Mouse (Mus musculus) inflammation-experienced regulatory T-cells, adult 6 months (primary cell): Measurements from ENCODE around the gene Cflar. TPM values are rescaled to one million over a fixed set of nuclear protein-coding genes. Genes with fewer than 3 reads are reported as not detected.
A peak's percentile ranks its signal among the peaks of the same experiment; 100 is the strongest.
"Not testable (repeated sequence)": the region's sequence is repeated elsewhere in the genome, so short reads cannot be mapped to it uniquely, and the experiment has no call there.

Source experiments
- ATAC-seq: one replicate; pipeline ENCODE4 v1.8.0; 2017
- polyA plus RNA-seq, 3 experiments: library from polyadenylated mRNA; unstranded; fragments of 100-300 nt; shearing (Covaris generic); gene quantifications; one replicate each; pipeline ENCODE4 v1.2.1; 2017

The Cflar gene
- polyA plus RNA-seq, 3 experiments from 2014 or later = 124 to 177 (median 175) TPM

GRCm38 (mm10) chr1:58727747-58728589 lies 16.7 kb downstream of the Cflar start:
- ATAC-seq = peak; percentile 18

- ATAC-seq = no peak
These were observed 17.2 kb downstream of the Cflar start for GRCm38 (mm10) chr1:58728590-58728868.

DNA sequence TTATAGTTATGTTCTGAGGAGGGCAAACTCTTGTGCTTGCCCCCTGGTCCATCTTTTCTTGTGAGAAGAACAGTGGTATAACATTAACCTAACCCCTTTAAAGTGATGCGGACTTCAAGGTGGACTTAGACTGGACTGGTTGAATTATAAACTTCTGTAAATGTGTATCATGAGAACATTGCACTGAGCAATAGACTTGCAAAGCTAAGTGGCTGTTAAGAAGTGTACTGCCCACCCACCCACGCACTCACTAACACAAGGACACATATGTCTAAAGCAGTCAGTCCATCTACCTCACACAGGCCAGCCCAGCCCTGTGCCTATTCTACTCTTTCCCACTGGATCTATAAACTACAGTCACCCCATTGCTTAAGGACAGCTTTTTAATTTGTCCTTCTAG lies 22.3 kb downstream of the Cflar start:
- no peak for ATAC-seq

DNA sequence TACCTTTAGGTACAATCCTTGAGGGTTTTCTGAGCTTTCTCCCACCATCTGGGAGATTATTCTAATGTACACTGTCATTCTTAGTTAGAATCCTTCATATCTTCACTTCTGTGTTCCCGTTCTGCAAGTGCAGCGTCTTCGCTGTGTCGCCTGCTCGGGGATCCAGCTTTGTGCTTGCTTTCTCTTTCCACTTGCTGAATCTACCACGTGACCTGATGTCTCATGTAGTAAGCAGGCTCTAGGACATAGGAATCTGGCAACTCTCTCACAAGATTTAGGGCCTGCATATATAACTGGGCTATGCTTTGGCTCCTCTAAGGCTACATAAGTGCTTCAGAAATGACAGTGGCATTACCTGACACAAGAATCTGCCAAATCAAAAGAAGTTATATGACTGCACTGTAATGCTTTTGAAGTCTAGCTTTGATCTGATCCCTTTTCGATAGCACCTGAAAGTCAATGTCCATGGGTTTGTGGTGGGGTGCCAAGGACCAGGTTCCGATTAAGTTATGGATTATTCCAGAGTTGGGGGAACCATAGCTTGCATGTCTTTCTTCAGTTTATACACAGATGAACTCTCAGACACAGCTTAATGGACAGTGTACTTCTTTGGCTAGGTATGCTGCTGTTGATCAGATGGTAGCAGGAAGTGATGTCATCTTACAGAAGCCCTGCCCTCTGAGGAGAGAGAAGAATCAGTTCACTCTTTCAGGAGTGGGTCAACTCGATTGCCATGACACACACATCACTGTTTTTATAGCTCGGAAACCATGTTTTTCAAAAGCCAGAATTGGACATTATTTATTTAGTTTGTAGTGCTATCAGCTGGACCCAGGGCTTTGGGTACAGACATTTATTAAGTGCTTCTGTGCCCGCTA lies 23.0 kb downstream of the Cflar start:
- ATAC-seq = peak; percentile 68

- ATAC-seq = peak; percentile 45
These were observed 24.7 kb downstream of the Cflar start for GRCm38 (mm10) chr1:58735962-58736361.

- no peak for ATAC-seq
These were observed 25.7 kb downstream of the Cflar start for GRCm38 (mm10) chr1:58736968-58737367.

DNA sequence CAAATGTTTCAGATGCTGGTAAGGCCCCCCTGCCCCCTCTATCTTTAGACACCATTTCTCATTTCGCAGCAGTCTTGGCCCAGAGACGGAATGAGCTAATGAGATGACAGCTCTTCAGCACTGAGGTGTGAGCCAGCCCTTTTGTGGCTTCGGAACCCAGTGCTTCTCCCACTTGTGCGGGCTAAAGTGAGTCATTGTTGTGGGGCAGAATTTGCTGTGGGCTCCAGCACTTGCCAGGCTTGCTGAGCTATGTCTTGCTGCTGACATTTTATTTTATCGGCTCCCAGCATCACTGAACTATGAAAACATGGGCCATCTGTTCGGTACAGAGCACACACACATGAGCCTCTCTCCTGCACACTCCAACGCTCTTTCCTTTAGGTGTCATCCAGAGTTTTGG lies 28.2 kb downstream of the Cflar start:
- ATAC-seq = no peak

DNA sequence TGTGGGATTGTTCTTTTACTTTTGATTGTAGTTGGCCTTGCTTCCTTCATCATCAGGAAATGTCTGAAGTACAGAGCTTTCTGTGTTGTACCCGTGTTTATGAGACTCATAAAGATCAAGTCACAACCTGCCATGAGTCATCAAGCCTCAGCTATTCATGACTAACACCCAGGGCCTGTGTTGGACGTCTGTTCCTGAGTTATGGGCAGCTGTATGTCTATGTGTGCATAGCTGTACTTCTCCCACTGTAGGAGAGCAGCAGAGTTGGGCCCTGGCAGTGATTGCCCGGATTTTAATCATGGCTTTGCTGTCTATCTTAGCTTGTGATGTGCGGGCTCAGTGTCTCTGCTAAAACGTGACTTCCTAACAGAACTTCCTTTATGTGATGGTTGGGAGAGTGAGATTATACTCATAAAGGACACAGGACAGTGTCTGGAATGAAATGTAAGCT lies 31.3 kb downstream of the Cflar start:
- peak; percentile 71 for ATAC-seq

- peak; percentile 58 for ATAC-seq
These were observed 31.9 kb downstream of the Cflar start for GRCm38 (mm10) chr1:58743252-58743651.

- ATAC-seq = no peak
These were observed 33.3 kb downstream of the Cflar start for GRCm38 (mm10) chr1:58744645-58745044.

DNA sequence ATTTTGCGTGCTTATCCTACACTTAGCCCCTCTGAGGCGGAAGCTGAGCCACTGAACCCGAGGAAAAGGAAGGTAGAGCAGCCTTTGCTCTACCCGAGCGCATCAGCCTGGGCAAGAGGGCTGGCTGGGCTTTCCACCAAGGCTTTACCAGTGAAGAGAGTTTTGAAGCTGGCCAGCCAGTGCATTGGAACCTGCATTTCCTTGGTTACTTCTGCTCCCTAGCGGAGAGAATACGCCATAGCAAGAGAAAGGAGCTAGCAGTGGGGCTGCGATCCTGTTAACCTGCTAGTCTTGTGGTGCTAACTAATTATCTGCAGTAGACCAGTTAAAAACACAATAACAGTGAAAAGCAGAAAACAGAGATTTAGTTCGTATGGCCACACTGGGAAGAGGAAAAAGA lies 35.6 kb downstream of the Cflar start:
- no peak for ATAC-seq

DNA sequence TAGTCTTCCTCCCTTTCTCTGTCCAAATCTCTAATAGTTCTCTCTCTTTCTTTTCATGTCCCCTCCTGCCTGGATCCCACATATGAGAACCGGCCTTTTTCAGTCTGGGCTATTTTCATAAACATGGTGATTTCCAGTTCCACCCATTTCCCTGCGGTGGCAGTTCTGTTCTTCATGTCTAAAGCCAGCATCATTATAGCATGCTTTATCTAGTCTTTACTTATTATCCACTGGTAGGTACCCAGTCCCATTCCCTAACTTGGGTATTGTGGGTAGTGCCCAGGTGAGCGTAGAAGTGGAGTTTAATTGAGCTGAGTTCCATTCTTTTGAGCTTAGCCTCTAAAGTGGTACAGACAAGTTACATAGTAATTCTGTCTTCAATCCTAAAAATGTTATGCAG lies 48.1 kb downstream of the Cflar start:
- no peak for ATAC-seq

GRCm38 (mm10) chr1:58760581-58760980 lies 49.3 kb downstream of the Cflar start:
- ATAC-seq = no peak

GRCm38 (mm10) chr1:58761391-58762275 lies 50.3 kb downstream of the Cflar start:
- ATAC-seq = peak; percentile 83

DNA sequence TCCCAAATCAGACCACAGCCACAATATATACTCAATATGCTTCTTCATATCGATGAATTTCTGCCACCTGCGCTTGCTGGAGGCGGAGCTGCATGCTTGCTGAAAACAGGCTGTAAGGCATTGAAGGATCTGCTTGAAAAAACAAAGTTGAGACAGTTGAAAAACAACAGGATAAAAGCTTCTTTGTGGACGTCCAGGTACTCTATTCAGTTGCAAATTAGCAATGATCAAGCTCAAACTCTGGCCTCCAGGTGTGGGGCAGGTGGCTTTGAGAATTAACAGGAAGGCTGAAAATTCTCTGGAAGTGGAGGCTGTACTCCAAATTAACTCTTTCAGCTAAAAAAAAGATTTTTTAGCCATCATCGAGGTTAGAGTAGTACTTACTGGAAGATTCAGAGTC lies 51.3 kb downstream of the Cflar start:
- no peak for ATAC-seq

- ATAC-seq = not testable (repeated sequence)
These were observed 55.1 kb downstream of the Cflar start for GRCm38 (mm10) chr1:58766446-58766845.

- no peak for ATAC-seq
These were observed 57.8 kb downstream of the Cflar start for GRCm38 (mm10) chr1:58769136-58769535.

- no peak for ATAC-seq
These were observed 58.4 kb downstream of the Cflar start for GRCm38 (mm10) chr1:58769701-58770100.

GRCm38 (mm10) chr1:58770111-58770720 lies 58.9 kb downstream of the Cflar start:
- ATAC-seq = no peak

GRCm38 (mm10) chr1:58772084-58772483 lies 60.8 kb downstream of the Cflar start:
- no peak for ATAC-seq

GRCm38 (mm10) chr1:58773280-58773679 lies 62.0 kb downstream of the Cflar start:
- no peak for ATAC-seq

DNA sequence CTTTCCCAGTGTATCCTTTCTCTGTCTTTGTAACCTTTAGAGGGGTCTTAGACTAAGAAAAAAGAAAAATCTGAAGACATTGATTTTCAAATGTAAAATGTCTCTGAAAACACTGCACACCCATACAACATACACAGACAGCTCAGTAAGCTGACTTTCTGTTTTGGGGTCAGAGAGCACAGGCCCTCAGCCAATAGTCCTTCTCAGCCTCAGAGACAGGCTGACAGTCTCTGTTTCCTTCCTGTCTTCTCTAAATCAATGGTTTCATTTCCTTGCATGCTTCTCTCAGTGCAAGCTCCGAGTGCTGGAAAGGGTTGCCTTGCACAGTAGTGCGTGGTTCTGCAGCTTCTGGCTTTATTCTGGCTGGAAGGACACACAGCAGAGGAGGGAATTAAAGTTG lies 62.6 kb downstream of the Cflar start:
- ATAC-seq = peak; percentile 88
